Mouse (Mus musculus) heart, postnatal 25 days (tissue): Measurements from ENCODE around the gene Fev. TPM values are rescaled to one million over a fixed set of nuclear protein-coding genes. Genes with fewer than 3 reads are reported as not detected.

Source experiments
- DNase-seq: peaks from one replicate; pipeline ENCODE4 v3.0.0; 2022; ENCODE audit warnings: low spot score
- intact Hi-C: fragments of 180-260 bp; cut with DNase I; formaldehyde crosslinking; loops from one replicate; pipeline ENCODE4 v1.15.1; 2025
- microRNA-seq: library from miRNA; unstranded; fragments of <30 nt; microRNA quantifications from one replicate; pipeline ENCODE4 v1.2.0, GENCODE M21; 2022
- total RNA-seq, 2 experiments: library from RNA; stranded (reverse); gene quantifications; 2 replicates each; pipeline ENCODE4 v1.2.3; 2021

Fev gene
- total RNA-seq, 2 experiments from 2014 or later, result not detected

DNA sequence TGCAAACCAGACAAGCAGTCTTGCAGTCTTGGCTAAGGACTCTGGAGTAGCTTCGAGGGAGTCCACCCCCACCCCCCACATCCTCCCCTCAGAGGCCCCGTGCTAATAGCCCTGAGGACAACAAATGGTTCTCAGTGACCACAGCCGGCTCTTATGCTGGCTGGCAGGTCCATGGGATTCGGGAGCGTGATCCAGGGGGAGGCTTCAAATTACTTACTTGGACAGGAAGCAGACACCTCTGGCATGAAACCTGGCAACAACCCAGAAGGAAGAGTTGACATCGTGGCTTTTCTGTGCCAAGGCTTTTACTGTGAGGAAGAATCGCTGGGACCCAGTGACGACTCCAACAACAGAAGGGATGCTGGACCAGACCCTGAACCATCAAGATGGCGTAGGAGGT, 38.9 kb downstream of the Fev start:
- no peak for DNase-seq
- intact Hi-C loops, result no loop called here

DNA sequence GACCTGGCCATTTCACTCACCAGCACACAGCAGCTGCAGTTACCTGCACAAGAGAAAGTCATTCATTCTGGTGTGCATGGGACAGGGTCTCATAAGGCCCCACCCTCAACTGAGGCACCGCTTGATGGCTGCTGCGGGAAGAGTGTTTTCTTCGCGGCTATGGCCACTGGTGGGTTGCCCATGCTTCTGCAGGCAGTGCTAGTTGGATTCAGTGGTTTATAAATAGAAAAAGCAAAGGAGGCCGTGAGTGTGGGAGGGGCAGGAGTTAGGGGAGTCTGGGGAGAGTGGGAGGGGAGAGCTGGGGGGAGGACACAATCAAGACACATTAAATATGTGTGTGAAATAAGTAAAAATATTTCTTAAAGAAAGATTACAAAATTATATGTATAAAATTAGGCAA, 42.1 kb downstream of the Fev start:
- intact Hi-C loops, result no loop called here
- DNase-seq, result no peak

DNA sequence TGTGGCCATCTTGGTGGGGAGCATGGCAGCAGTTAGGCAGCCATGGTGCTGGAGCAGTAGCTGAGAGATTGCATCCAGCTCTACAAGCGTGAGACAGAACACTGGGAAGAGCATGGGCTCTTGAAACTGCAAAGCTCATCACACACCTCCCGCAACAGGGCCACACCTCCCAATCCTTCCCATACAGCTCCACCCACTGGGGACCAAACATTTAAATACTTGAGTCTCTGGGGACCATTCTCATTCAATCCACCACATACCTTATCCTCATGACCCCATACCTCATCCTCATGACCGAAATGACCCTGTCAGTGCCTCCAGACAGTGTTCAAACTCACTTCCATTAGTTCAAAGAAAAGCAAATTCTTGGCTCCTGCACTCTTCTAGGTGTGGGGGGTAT, 52.0 kb downstream of the Fev start:
- intact Hi-C loops, result no loop called here
- DNase-seq, result no peak

Small RNAs within 50 kb of the gene (microRNA-seq; reads per million reads assigned to microRNA genes)
- 15.8 reads per million, percentile 32 among the genes with 10 or more reads in this experiment for gene Mir375

Other genes starting within 250 kb of the Fev start
- 10 to 100 TPM; 11.6 to 12.1 TPM for gene Ttll4, start 223.7 kb downstream of the Fev start, total RNA-seq
- 10 to 100 TPM; 11.1 to 11.9 TPM for gene Cyp27a1, start 171.8 kb downstream of the Fev start, total RNA-seq
- gene Prkag3, start 136.2 kb downstream of the Fev start, total RNA-seq, result 1 to 10 TPM in 1 of 2 experiments, under 1 TPM in 1; 0.96 to 2.7 TPM
- under 1 TPM in 1 of 2 experiments, not detected in 1; 0.20 TPM for gene Wnt6, start 113.5 kb downstream of the Fev start, total RNA-seq
- gene Wnt10a, start 93.9 kb downstream of the Fev start, total RNA-seq, result not detected
- gene Cdk5r2, start 30.5 kb downstream of the Fev start, total RNA-seq, result not detected
- not detected for gene Cryba2, start 7.7 kb upstream of the Fev start, total RNA-seq
- not detected for gene Cfap65, start 50.2 kb upstream of the Fev start, total RNA-seq
- gene Ihh, start 66.3 kb upstream of the Fev start, total RNA-seq, result under 1 TPM in 1 of 2 experiments, not detected in 1; 0.11 TPM
- 1 to 10 TPM; 3.9 to 4.0 TPM for gene Nhej1, start 239.8 kb upstream of the Fev start, total RNA-seq
- gene Slc23a3, start 248.5 kb upstream of the Fev start, total RNA-seq, result 1 to 10 TPM in 1 of 2 experiments, under 1 TPM in 1; 0.86 to 1.1 TPM